Mouse (Mus musculus) lung, adult 2 months (tissue): ENCODE measurements around the gene Sac3d1.

Experiments used
- CTCF ChIP-seq: fragments of 200-500 bp; IDR thresholded peaks from 2 replicates; pipeline ENCODE4 v1.5.1; 2011; ENCODE audit warnings: mild to moderate bottlenecking, low read length, control low read depth; ENCODE audit not compliant: insufficient read depth
- POLR2A ChIP-seq: fragments of 200-500 bp; IDR thresholded peaks from 2 replicates; pipeline ENCODE4 v1.6.1; 2011; ENCODE audit warnings: low read depth, mild to moderate bottlenecking, control low read depth, low read length, borderline replicate concordance; ENCODE audit errors: extremely low read depth

- no peak for TF ChIP-seq CTCF
- no peak for TF ChIP-seq POLR2A
Observed at GRCm38 (mm10) chr19:6071261-6071660, 47.2 kb downstream of the Sac3d1 start.
